Mouse (Mus musculus): ENCODE data around the gene Tmem263.

Gene Tmem263

GRCm38 (mm10) chr10:85102247-85103084 lies at the start of gene Tmem263, which contains the start of gene Fhl4:
Gene Tmem263 (plus strand): TSS chr10:85102627.
Gene Fhl4 (minus strand): TSS chr10:85102495.
- DNase-seq = peak; percentile 93 to 95

- no peak for DNase-seq
These were observed 47.6 kb upstream of the Tmem263 start for GRCm38 (mm10) chr10:85054876-85055275.

- no peak for DNase-seq
These were observed 30.7 kb upstream of the Tmem263 start for GRCm38 (mm10) chr10:85071605-85072152.

GRCm38 (mm10) chr10:85101841-85102240 lies 586 bp upstream of the Tmem263 start:
- peak in 1 of 2 experiments; percentile 42 for DNase-seq

GRCm38 (mm10) chr10:85103085-85103885 lies 858 bp downstream of the Tmem263 start:
- peak; percentile 31 to 53 for DNase-seq

GRCm38 (mm10) chr10:85114409-85114808 lies 12.0 kb downstream of the Tmem263 start:
- DNase-seq = no peak

- no peak for DNase-seq
These were observed 22.8 kb downstream of the Tmem263 start for GRCm38 (mm10) chr10:85125184-85125583.

- peak; percentile 88 to 95 for DNase-seq
These were observed 25.2 kb downstream of the Tmem263 start, which contains the start of gene Mterf2 for GRCm38 (mm10) chr10:85127395-85128287. Gene Mterf2 (minus strand): TSS chr10:85128027.

- peak; percentile 63 to 73 for DNase-seq
These were observed 26.0 kb downstream of the Tmem263 start for GRCm38 (mm10) chr10:85128453-85128852.

GRCm38 (mm10) chr10:85136573-85136972 lies 34.1 kb downstream of the Tmem263 start:
- DNase-seq = no peak

- DNase-seq = peak; percentile 18 to 33
These were observed 39.0 kb downstream of the Tmem263 start for GRCm38 (mm10) chr10:85141465-85141864.

GRCm38 (mm10) chr10:85146282-85146681 lies 43.9 kb downstream of the Tmem263 start:
- no peak for DNase-seq

GRCm38 (mm10) chr10:85149226-85149625 lies 46.8 kb downstream of the Tmem263 start:
- no peak for DNase-seq

GRCm38 (mm10) chr10:85154195-85154594 lies 51.8 kb downstream of the Tmem263 start:
- peak; percentile 77 to 78 for DNase-seq

- no peak for DNase-seq
These were observed 55.0 kb downstream of the Tmem263 start for GRCm38 (mm10) chr10:85157451-85157850.

- no peak for DNase-seq
These were observed 57.7 kb downstream of the Tmem263 start for GRCm38 (mm10) chr10:85159989-85160619.

- DNase-seq = no peak
These were observed 59.4 kb downstream of the Tmem263 start for GRCm38 (mm10) chr10:85161745-85162351.

GRCm38 (mm10) chr10:85164791-85165190 lies 62.4 kb downstream of the Tmem263 start:
- no peak for DNase-seq

GRCm38 (mm10) chr10:85165306-85165705 lies 62.9 kb downstream of the Tmem263 start:
- no peak for DNase-seq
